Mouse (Mus musculus): ENCODE measurements around the gene Slc39a10. TPM values are rescaled to one million over a fixed set of nuclear protein-coding genes. Genes with fewer than 3 reads are reported as not detected.

Gene Slc39a10
- total RNA-seq, 2 experiments from 2014 or later = 90.9 to 108 TPM

- Histone ChIP-seq H3K27ac (no peak overlapping the region), H3K4me3 (no peak overlapping the region)
- DNase-seq (ENCODE audit: low spot score in 2 of 2) = no peak
- no peak for TF ChIP-seq CTCF (conservative IDR thresholded peaks at IDR 0.05)
Observed at GRCm38 (mm10) chr1:46902102-46902683, 9.5 kb upstream of the Slc39a10 start.

- no peak overlapping the region for H3K27ac ChIP-seq
- no peak overlapping the region for H3K4me3 ChIP-seq
- DNase-seq (ENCODE audit: low spot score in 2 of 2) = no peak
- no peak for TF ChIP-seq CTCF (conservative IDR thresholded peaks at IDR 0.05)
Observed at GRCm38 (mm10) chr1:46894281-46894842, 1.7 kb upstream of the Slc39a10 start.

- Histone ChIP-seq H3K4me3 (no peak overlapping the region), H3K27ac (no peak overlapping the region)
- DNase-seq (ENCODE audit: low spot score in 2 of 2) = no peak
- TF ChIP-seq CTCF (conservative IDR thresholded peaks at IDR 0.05) = no peak
Observed at GRCm38 (mm10) chr1:46888726-46889125, 3.9 kb downstream of the Slc39a10 start.

- no peak for TF ChIP-seq CTCF (conservative IDR thresholded peaks at IDR 0.05)
- no peak overlapping the region for H3K27ac ChIP-seq
- no peak for DNase-seq (ENCODE audit: low spot score in 2 of 2)
Observed at GRCm38 (mm10) chr1:46888324-46888723, 4.3 kb downstream of the Slc39a10 start.

GRCm38 (mm10) chr1:46887908-46888307 lies 4.7 kb downstream of the Slc39a10 start:
- TF ChIP-seq CTCF (conservative IDR thresholded peaks at IDR 0.05) = no peak

More at GRCm38 (mm10) chr1:46888324-46888723, 4.3 kb downstream of the Slc39a10 start:
- H3K4me3 ChIP-seq = no peak overlapping the region

GRCm38 (mm10) chr1:46886091-46886490 lies 6.6 kb downstream of the Slc39a10 start:
- no peak overlapping the region for H3K4me3 ChIP-seq
- TF ChIP-seq CTCF (conservative IDR thresholded peaks at IDR 0.05) = no peak
- DNase-seq (ENCODE audit: low spot score in 2 of 2) = no peak
- no peak overlapping the region for H3K27ac ChIP-seq

More at GRCm38 (mm10) chr1:46887908-46888307, 4.7 kb downstream of the Slc39a10 start:
- H3K4me3 ChIP-seq = no peak overlapping the region
- no peak for DNase-seq (ENCODE audit: low spot score in 2 of 2)
- no peak overlapping the region for H3K27ac ChIP-seq

- DNase-seq (ENCODE audit: low spot score in 2 of 2) = no peak
- no peak for TF ChIP-seq CTCF (conservative IDR thresholded peaks at IDR 0.05)
- Histone ChIP-seq H3K4me3 (no peak overlapping the region), H3K27ac (no peak overlapping the region)
Observed at GRCm38 (mm10) chr1:46885231-46885630, 7.4 kb downstream of the Slc39a10 start.

GRCm38 (mm10) chr1:46879951-46880350 lies 12.7 kb downstream of the Slc39a10 start:
- no peak for DNase-seq (ENCODE audit: low spot score in 2 of 2)
- TF ChIP-seq CTCF (conservative IDR thresholded peaks at IDR 0.05) = no peak
- H3K4me3 ChIP-seq = no peak overlapping the region

GRCm38 (mm10) chr1:46873770-46874169 lies 18.9 kb downstream of the Slc39a10 start:
- DNase-seq (ENCODE audit: low spot score in 2 of 2) = no peak
- TF ChIP-seq CTCF (conservative IDR thresholded peaks at IDR 0.05) = no peak
- Histone ChIP-seq H3K27ac (no peak overlapping the region), H3K4me3 (no peak overlapping the region)

More at GRCm38 (mm10) chr1:46879951-46880350, 12.7 kb downstream of the Slc39a10 start:
- H3K27ac ChIP-seq = no peak overlapping the region

GRCm38 (mm10) chr1:46869788-46870187 lies 22.9 kb downstream of the Slc39a10 start:
- no peak for TF ChIP-seq CTCF (conservative IDR thresholded peaks at IDR 0.05)
- no peak overlapping the region for H3K27ac ChIP-seq

GRCm38 (mm10) chr1:46864175-46864885 lies 28.3 kb downstream of the Slc39a10 start:
- DNase-seq (ENCODE audit: low spot score in 2 of 2) = no peak
- Histone ChIP-seq H3K27ac (no peak overlapping the region), H3K4me3 (no peak overlapping the region)
- TF ChIP-seq CTCF (conservative IDR thresholded peaks at IDR 0.05) = no peak

More at GRCm38 (mm10) chr1:46869788-46870187, 22.9 kb downstream of the Slc39a10 start:
- no peak for DNase-seq (ENCODE audit: low spot score in 2 of 2)
- H3K4me3 ChIP-seq = no peak overlapping the region

GRCm38 (mm10) chr1:46863434-46863833 lies 29.2 kb downstream of the Slc39a10 start:
- TF ChIP-seq CTCF (conservative IDR thresholded peaks at IDR 0.05) = no peak
- no peak overlapping the region for H3K4me3 ChIP-seq
- no peak for DNase-seq (ENCODE audit: low spot score in 2 of 2)
- no peak overlapping the region for H3K27ac ChIP-seq

GRCm38 (mm10) chr1:46860082-46860481 lies 32.6 kb downstream of the Slc39a10 start:
- Histone ChIP-seq H3K4me3 (no peak overlapping the region), H3K27ac (no peak overlapping the region)
- no peak for DNase-seq (ENCODE audit: low spot score in 2 of 2)
- TF ChIP-seq CTCF (conservative IDR thresholded peaks at IDR 0.05) = no peak

Measured in layer of hippocampus, adult 2 months (tissue).